Mouse (Mus musculus) lung, postnatal 0 days (tissue): ENCODE measurements at regions not wholly inside any gene's neighbourhood (a gene's known extent, or its start where the extent isn't known, plus 50 kb on each side); places are given as distances from the start of the nearest gene placed in this dataset.
A peak's percentile ranks its signal among the peaks of the same experiment; 100 is the strongest.

ENCODE experiments used
- ATAC-seq: fragments of 200-750 bp; cut with Nextera tagmentation; 2 replicates; pipeline ENCODE4 v1.8.0; 2017; ENCODE audit warnings: moderate library complexity
- DNase-seq: peaks from one replicate; pipeline ENCODE4 v3.0.0-alpha.2; 2016; ENCODE audit warnings: low spot score
- H3K27ac ChIP-seq: fragments of 300-500 bp; sonication (generic); 2 replicates; pipeline ENCODE4 v1.5.1; 2014; ENCODE audit warnings: antibody characterized with exemption, mild to moderate bottlenecking, low read length, mixed read lengths
- H3K27me3 ChIP-seq: fragments of 300-500 bp; sonication (generic); replicated peaks from 2 replicates; pipeline ENCODE4 v1.6.1; 2014; ENCODE audit warnings: low read length, mixed read lengths; ENCODE audit not compliant: insufficient read depth
- H3K36me3 ChIP-seq: fragments of 300-500 bp; sonication (generic); 2 replicates; pipeline ENCODE4 v1.6.1; 2014; ENCODE audit warnings: low read length, mixed read lengths; ENCODE audit not compliant: insufficient read depth
- H3K4me1 ChIP-seq: fragments of 300-500 bp; sonication (generic); 2 replicates; pipeline ENCODE4 v1.6.1; 2014; ENCODE audit warnings: antibody characterized with exemption, low read depth, low read length, mixed read lengths; ENCODE audit not compliant: insufficient read depth
- H3K4me2 ChIP-seq: fragments of 300-500 bp; sonication (generic); replicated peaks from 2 replicates; pipeline ENCODE4 v1.6.1; 2014; ENCODE audit warnings: low read depth, mild to moderate bottlenecking, low read length, moderate library complexity, mixed read lengths
- H3K4me3 ChIP-seq: fragments of 300-500 bp; sonication (generic); 2 replicates; pipeline ENCODE4 v1.5.1; 2014; ENCODE audit warnings: low read depth, low read length
- H3K9ac ChIP-seq: fragments of 300-500 bp; sonication (generic); replicated peaks from 2 replicates; pipeline ENCODE4 v1.6.1; 2014; ENCODE audit warnings: low read depth, mild to moderate bottlenecking
- H3K9me3 ChIP-seq: fragments of 300-500 bp; sonication (generic); 2 replicates; pipeline ENCODE4 v1.6.1; 2016; ENCODE audit warnings: low read length, mixed read lengths
- CTCF ChIP-seq: IDR thresholded peaks from 2 replicates; pipeline ENCODE4 v1.5.1; 2016; ENCODE audit warnings: antibody characterized with exemption, mild to moderate bottlenecking
- EP300 ChIP-seq: IDR thresholded peaks from 2 replicates; pipeline ENCODE4 v1.6.1; 2016; ENCODE audit warnings: antibody characterized with exemption, mild to moderate bottlenecking, control low read depth
- WGBS: fragments of 180-500 bp; shearing (Covaris S2); extraction: QIAGEN DNeasy Blood & Tissue Kit; methylation state at CpG from one replicate; pipeline ENCODE4 v1.1.7; 2014; 5-methylcytosine and 5-hydroxymethylcytosine counted together

DNA sequence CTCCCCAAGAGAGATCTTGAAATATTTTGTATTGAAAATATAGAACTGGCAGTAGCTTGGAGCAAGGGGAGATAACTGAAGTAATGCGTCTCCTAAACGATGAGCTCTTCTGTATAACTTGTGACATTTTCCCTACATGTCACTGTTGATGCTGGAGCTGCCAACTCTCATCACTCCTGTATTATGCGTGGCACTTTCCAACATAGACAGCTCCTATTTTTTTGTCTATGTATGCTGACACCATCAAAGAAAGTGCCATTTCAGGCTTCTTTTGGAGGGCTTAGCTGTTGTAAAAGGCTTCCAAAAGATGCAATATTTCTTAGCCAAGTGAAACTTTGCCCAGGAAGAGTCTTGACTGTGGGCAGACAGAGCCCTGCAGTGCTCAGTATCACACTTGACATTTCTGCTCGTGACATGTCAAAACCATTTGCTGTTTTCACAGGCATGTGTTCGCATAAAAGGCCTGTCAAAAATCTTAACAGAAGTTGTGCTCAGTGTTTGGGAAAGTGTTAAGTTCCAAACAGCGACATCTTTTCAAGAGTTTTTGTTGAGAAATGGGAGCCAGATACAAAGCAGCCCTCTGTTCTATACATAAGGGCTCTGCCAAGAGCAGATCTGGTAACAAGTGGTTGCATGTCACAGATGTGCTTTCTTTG lies 53.6 kb upstream of the Otol1 start:
- no peak overlapping the region for H3K4me2 ChIP-seq
- DNase-seq: no peak

DNA sequence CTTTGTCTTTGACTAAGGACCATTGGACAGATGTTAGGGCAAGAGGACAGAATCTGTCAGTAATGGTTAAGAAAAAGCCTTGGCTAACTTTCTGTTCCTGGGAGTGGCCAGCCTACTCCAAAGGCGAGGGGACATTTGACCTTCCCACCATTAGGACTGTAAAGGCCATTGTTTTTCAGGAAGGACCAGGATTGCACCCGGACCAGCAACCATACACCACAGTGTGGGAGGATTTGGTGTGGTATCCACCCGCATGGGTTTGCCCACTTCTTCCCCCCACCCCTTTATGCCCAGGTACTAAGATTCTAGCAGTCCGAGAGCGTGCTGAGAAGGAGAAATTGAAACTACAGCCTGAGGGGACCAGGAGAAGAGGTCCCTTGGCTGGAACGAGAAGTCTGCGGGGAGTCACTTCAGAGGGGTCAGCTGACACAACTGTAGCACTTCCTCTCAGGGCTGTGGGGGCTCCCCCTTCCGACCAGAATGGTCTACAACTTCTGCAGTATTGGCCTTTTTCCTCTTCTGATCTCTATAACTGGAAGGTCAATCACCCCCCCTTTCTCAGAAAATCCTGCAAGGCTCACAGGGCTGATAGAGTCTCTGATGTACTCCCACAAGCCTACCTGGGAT lies 63.2 kb upstream of the Sptssb start:
- no peak overlapping the region for H3K4me3 ChIP-seq
- H3K36me3 ChIP-seq: no peaks in the 10 kb centered on the region
- DNase-seq (no peak), ATAC-seq (no peak)
- no peak overlapping the region for H3K4me2 ChIP-seq
- WGBS: 73% methylated on average over 8 of the region's 8 CpGs
- H3K9me3 ChIP-seq: no peaks in the 10 kb centered on the region
- TF ChIP-seq EP300: no peak
- TF ChIP-seq CTCF: no peak
- H3K4me1 ChIP-seq: no peaks in the 10 kb centered on the region
- no peaks in the 10 kb centered on the region for H3K27me3 ChIP-seq
- no peak overlapping the region for H3K27ac ChIP-seq
- no peak overlapping the region for H3K9ac ChIP-seq

More for the DNA sequence above, 53.6 kb upstream of the Otol1 start:
- H3K9me3 ChIP-seq: no peaks in the 10 kb centered on the region
- no peak for TF ChIP-seq EP300
- no peak for TF ChIP-seq CTCF
- H3K36me3 ChIP-seq: no peaks in the 10 kb centered on the region
- H3K27me3 ChIP-seq: no peaks in the 10 kb centered on the region
- no peak overlapping the region for H3K27ac ChIP-seq
- no peak overlapping the region for H3K9ac ChIP-seq
- H3K4me3 ChIP-seq: no peak overlapping the region
- WGBS: 59% methylated on average over 6 of the region's 6 CpGs
- H3K4me1 ChIP-seq: no peaks in the 10 kb centered on the region
- no peak for ATAC-seq

DNA sequence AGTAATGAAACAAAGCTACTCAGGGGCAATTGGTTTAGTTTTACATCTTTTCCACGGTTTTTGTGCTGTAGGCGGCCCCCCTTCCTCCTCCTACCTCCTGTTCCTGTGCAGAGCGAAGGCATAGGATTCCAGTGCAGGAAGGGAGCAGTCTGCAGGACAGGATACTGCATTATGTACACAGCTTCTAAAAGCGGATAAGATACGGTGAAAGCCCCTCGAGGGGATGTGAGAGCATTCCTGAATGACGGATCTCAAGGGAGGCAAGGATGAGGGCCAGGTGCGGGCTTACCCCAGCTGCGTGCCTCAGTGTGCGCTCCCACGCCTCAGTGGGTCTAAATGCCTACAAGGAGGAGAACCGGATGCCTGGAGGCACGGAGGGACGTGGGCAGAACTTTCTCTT lies 53.1 kb upstream of the Sptssb start:
- Histone ChIP-seq H3K36me3 (no peaks in the 10 kb centered on the region), H3K9me3 (no peaks in the 10 kb centered on the region), H3K4me3 (no peak overlapping the region), H3K27ac (no peak overlapping the region), H3K27me3 (no peaks in the 10 kb centered on the region), H3K4me1 (no peaks in the 10 kb centered on the region), H3K4me2 (peak overlapping the region; percentile 35), H3K9ac (no peak overlapping the region)
- TF ChIP-seq EP300 (no peak), CTCF (no peak)
- DNase-seq (no peak), ATAC-seq (no peak)
- WGBS: 14% methylated on average over 14 of the region's 14 CpGs

DNA sequence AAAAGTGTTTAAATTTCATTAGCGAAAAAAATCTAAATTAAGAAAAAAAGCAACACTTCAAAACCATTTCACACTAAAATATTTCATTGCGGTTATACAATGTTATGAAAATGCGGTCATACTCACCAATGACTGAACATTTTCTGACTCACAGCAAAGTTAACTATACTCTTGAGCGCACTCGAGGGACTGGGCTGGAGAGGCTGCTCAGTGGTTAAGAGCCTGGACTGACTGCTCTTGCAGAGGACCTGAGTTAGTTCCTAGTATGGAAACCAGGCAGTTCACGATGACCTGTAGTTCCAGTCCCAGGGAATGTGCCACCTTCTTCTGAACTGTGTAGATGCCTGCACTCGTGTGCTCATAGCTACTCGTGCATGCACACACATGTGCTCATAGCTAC lies 50.3 kb upstream of the Sptssb start:
- no peaks in the 10 kb centered on the region for H3K4me1 ChIP-seq
- H3K36me3 ChIP-seq: no peaks in the 10 kb centered on the region
- DNase-seq (peak; percentile 82), ATAC-seq (peak; percentile 96)
- no peak overlapping the region for H3K4me2 ChIP-seq
- 59% methylated on average over 8 of the region's 8 CpGs for WGBS
- no peaks in the 10 kb centered on the region for H3K9me3 ChIP-seq
- H3K4me3 ChIP-seq: no peak overlapping the region
- no peak overlapping the region for H3K9ac ChIP-seq
- H3K27ac ChIP-seq: no peak overlapping the region
- H3K27me3 ChIP-seq: no peaks in the 10 kb centered on the region
- TF ChIP-seq CTCF: no peak
- TF ChIP-seq EP300: peak; percentile 55
